Mouse (Mus musculus) small intestine, adult 2 months (tissue): ENCODE results near the gene Atmin. TPM values are rescaled to one million over a fixed set of nuclear protein-coding genes. Genes with fewer than 3 reads are reported as not detected.

Experiments used
- H3K27ac ChIP-seq: fragments of 200-500 bp; 2 replicates; pipeline ENCODE4 v1.5.1; 2012; ENCODE audit warnings: low read depth, low read length, control low read depth, inconsistent platforms; ENCODE audit not compliant: insufficient read depth
- H3K27me3 ChIP-seq: fragments of 200-500 bp; 2 replicates; pipeline ENCODE4 v1.6.1; 2012; ENCODE audit warnings: mild to moderate bottlenecking, moderate library complexity, low read length, inconsistent platforms; ENCODE audit not compliant: control insufficient read depth, insufficient read depth
- H3K36me3 ChIP-seq: fragments of 200-500 bp; 2 replicates; pipeline ENCODE4 v1.6.1; 2012; ENCODE audit warnings: mild to moderate bottlenecking, low read length, control low read depth, inconsistent platforms; ENCODE audit not compliant: control insufficient read depth, insufficient read depth
- H3K4me1 ChIP-seq: fragments of 200-500 bp; 2 replicates; pipeline ENCODE4 v1.6.1; 2012; ENCODE audit warnings: low read length, inconsistent platforms, mixed read lengths; ENCODE audit not compliant: control insufficient read depth, insufficient read depth, insufficient read length
- H3K4me3 ChIP-seq: fragments of 200-500 bp; 2 replicates; pipeline ENCODE4 v1.5.1; 2012; ENCODE audit warnings: low read depth, mild to moderate bottlenecking, control low read depth, inconsistent platforms, low read length, moderate library complexity
- CTCF ChIP-seq: fragments of 200-500 bp; IDR thresholded peaks from 2 replicates; pipeline ENCODE4 v1.5.1; 2012; ENCODE audit warnings: low read depth, mild to moderate bottlenecking, control low read depth, inconsistent platforms, low read length, moderate library complexity, mixed read lengths; ENCODE audit not compliant: insufficient replicate concordance, insufficient read length; ENCODE audit errors: extremely low read depth
- POLR2A ChIP-seq: fragments of 200-500 bp; IDR thresholded peaks from 2 replicates; pipeline ENCODE4 v1.6.1; 2012; ENCODE audit warnings: low read depth, mild to moderate bottlenecking, control low read depth, inconsistent platforms, low read length, moderate library complexity
- WGBS: fragments of 180-500 bp; shearing (Covaris S2); methylation state at CpG from one replicate; pipeline ENCODE4 v1.1.7; 2018; 5-methylcytosine and 5-hydroxymethylcytosine counted together
- polyA plus RNA-seq: library from polyadenylated mRNA; depleted of rRNA; stranded (reverse); fragments of >200 nt; gene quantifications from 2 replicates; pipeline ENCODE4 v1.2.3, GENCODE M21; 2012; rRNA removed

Atmin gene
- polyA plus RNA-seq, 1 experiment, result 10.4 TPM

GRCm38 (mm10) chr8:116993095-116993867 lies 50.1 kb downstream of the Atmin start, which contains the start of gene Gcsh:
TSS of gene Gcsh (minus strand) at chr8:116993537.
- H3K36me3 ChIP-seq, result 0 out of 2 replicates have a peak, but pooled peaks cover 2% of the 10 kb centered on the region
- peaks cover 6% of the 10 kb centered on the region for H3K4me1 ChIP-seq
- peak within 1 kb of the TSS; percentile 84 for H3K27ac ChIP-seq
- H3K27me3 ChIP-seq, result no peaks in the 10 kb centered on the region
- peak within 1 kb of the TSS; percentile 87 for H3K4me3 ChIP-seq
- WGBS, result under 1% methylated on average over 56 of the region's 56 CpGs
- TF ChIP-seq POLR2A (peak; percentile 56; the same call in 1 of the 2 replicates), CTCF (no peak)

DNA sequence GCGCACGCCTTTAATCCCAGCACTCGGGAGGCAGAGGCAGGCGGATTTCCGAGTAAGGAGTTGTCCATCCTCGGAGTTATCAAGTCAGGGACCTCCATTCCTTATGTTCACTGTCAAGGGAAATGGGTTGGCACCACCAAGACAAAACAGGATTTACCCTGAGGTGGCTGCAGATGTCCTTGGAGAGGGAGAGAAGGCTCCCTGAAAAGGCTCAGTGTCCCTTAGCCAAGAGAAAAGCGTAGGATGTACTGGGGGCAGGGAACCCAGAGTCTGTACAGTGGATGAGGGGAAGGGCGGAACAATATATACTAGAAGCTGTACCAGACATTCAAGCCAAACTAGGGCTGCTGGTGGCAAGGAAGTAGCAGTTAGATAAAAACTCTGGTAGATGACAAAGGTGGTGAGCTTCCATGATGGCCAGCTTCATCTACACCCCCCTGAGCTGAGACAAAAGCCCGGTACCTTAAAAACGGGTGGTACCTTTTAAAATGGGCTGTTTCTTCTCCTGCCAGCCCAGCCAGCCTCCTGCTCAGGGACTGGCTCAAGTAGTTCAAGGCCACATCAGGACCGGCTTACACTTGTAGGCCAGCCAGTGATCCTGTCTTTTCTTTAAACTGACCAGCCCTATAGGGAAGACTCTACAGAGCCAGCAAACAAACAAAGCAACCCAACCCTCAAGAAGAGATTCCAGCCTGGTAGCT lies 51.0 kb downstream of the Atmin start:
- Histone ChIP-seq H3K4me1 (peaks cover 6% of the 10 kb centered on the region), H3K27me3 (no peaks in the 10 kb centered on the region), H3K4me3 (peak overlapping the region; percentile 62), H3K36me3 (no peaks in the 10 kb centered on the region), H3K27ac (no peak overlapping the region)
- 53% methylated on average over 11 of the region's 11 CpGs for WGBS
- TF ChIP-seq POLR2A (no peak), CTCF (no peak)

Other genes starting within 250 kb of the Atmin start
- 0.42 and 0.89 TPM in 2 replicates for gene Cdyl2, start 210.4 kb upstream of the Atmin start, polyA plus RNA-seq
- gene Cmc2, start 21.9 kb upstream of the Atmin start, polyA plus RNA-seq, result 1.5 and 2.6 TPM in 2 replicates
- gene Cenpn, start 21.7 kb upstream of the Atmin start, polyA plus RNA-seq, result 0.91 and 1.8 TPM in 2 replicates
- 0.08 and 0.16 TPM in 2 replicates for gene 1700030J22Rik, start 35.6 kb downstream of the Atmin start, polyA plus RNA-seq
- 11.2 and 14.6 TPM in 2 replicates for gene Gcsh, start 50.1 kb downstream of the Atmin start, polyA plus RNA-seq
- 0.09 and 0.60 TPM in 2 replicates for gene Pkd1l2, start 139.1 kb downstream of the Atmin start, polyA plus RNA-seq
- gene Bco1, start 152.5 kb downstream of the Atmin start, polyA plus RNA-seq, result 0.42 and 1.4 TPM in 2 replicates
- gene Gan, start 214.7 kb downstream of the Atmin start, polyA plus RNA-seq, result 2.4 and 4.6 TPM in 2 replicates